Mouse (Mus musculus): Measurements from ENCODE around the gene Art4.

The Art4 gene

GRCm38 (mm10) chr6:136827116-136827515, 30.4 kb downstream of the Art4 start:
- DNase-seq (ENCODE audit: low spot score) = no peak

DNA sequence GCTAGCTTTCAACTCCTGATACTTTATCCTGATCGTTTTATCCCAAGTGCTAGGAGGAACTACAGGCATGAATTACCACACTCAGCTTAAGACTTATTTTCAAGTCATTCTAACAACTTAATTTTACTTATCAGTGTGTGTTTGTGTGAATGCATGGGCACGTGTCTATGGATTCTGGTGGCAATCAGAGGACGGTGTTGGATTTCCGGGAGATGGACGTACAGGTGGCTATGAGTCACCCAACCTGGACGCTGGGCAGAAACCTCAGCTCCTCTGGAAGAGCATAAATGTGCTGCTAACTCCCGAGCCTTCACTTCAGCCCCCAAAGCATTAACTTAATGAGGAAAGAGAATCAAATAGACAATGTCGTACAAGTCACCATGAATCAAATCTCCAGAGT, 32.5 kb downstream of the Art4 start:
- DNase-seq (ENCODE audit: low spot score) = no peak

DNA sequence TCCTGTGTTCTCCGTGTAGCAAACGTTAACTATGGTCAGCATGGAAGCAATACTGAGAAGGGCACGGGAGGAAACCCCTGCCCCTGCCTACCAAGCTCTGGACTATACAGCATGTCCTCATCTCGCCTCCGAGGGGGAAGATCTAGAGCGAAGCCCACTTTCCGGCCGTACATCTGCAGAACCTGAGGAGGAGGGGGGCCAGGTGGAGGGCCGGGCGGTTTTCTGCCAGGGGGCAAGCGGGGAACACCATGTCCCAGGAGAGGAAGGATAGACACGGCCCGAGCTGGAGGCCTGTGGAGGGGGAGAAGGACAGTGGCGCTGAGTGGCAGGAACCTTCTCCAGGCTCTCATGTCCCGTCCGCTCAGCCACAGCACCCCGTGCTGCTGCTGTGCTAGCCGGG, 36.4 kb downstream of the Art4 start:
- DNase-seq (ENCODE audit: low spot score) = no peak

GRCm38 (mm10) chr6:136820381-136820780, 37.2 kb downstream of the Art4 start:
- no peak for DNase-seq (ENCODE audit: low spot score)

DNA sequence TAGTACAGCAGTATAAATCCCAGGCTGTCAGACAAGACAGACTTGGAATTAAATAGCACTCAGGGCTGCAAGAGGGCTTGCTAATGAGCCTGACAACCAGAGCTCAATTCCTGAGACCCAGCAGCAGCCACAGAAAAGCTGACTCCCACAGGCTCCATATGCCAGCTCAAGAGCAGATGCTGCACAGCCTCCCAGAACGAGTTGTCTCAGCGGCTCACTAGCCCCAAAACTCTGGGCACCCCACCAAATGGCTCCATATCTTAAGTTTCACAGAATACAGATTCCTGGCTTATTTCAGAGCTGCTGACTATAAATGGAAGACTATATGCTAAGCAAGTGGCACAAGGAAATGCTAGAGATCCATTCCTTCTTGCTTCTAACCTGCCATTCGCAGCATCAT, 40.0 kb downstream of the Art4 start:
- DNase-seq (ENCODE audit: low spot score) = no peak

DNA sequence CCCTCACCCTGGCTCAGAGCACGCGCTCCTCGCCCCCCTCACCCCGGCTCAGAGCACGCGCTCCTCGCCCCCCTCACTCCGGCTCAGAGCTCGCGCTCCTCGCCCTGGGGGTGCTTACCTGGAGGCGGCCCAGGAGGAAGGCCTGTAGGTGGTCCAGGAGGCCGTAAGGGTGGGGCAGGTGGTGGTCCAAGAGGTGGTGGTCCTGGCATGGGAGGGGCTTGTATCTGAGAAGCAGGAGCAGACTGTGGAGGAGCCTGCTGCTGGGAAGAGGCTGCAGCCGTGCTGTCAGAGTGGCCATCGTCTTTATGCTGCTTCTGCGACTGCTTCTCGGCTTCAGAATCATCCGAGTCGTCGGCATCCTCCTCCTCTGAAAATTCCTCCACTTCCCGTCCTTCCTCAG, 40.7 kb downstream of the Art4 start:
- no peak for DNase-seq (ENCODE audit: low spot score)

- DNase-seq (ENCODE audit: low spot score) = no peak
These were observed 42.2 kb downstream of the Art4 start for GRCm38 (mm10) chr6:136815381-136815780.

DNA sequence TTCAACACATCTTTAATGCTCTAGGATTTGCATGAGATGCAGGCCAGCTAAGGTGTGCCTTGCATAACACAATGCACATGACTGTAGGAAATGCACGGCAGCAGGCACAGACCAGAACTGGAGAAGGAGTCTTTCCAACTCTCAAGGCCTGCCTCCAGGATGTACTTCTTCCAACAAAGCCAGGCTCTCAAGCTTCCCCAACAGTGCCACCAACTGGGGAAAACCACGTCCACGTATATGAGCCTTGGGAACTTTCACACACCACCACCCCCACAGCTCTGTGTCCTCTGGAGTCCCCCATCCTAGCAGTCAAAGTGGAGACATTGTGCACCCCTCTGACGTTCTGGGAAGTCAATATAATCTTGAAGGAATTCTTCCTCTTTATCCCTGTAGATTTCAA, 44.4 kb downstream of the Art4 start:
- DNase-seq (ENCODE audit: low spot score) = no peak

DNA sequence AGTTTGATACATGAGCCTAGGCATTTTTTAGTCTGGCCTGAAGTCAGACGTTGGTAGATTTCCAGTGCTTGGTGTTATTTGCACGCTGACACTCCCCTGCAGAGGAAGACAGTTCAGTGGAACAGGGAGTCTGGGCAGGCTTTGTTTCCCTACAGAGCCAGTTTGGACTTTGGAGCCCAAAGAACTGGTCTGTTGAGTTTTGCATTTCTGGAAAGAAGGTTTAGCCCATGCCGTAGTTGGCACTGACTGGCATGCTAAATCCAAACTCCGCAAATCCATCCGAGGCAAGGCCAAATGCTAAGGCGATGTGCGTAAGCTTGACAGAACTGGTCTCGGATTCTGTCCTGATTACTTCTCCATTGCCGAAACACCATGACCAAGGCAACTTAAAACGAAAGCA, 46.3 kb downstream of the Art4 start:
- DNase-seq (ENCODE audit: low spot score) = no peak

DNA sequence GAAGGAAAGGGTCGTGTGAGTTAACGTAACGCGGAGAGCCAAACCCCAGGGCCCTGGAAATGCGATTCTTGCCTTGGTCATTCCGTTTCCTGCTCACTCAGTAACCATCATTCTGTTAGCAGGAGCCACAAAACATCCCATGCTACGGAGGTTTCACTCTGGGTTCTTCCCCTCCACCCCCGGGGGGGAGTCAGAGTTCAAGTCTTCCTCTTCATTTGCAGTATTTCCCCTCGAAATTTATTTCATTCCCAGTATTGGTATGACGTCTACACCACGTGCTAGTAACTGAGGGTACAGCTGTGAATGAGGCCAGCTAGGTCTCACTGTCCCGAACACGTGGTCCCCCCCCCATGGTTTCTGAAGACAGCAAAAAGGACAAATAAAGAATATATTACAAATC, 47.9 kb downstream of the Art4 start:
- DNase-seq (ENCODE audit: low spot score) = no peak

- DNase-seq (ENCODE audit: low spot score) = peak; percentile 70
These were observed 48.5 kb downstream of the Art4 start for GRCm38 (mm10) chr6:136809077-136809476.

DNA sequence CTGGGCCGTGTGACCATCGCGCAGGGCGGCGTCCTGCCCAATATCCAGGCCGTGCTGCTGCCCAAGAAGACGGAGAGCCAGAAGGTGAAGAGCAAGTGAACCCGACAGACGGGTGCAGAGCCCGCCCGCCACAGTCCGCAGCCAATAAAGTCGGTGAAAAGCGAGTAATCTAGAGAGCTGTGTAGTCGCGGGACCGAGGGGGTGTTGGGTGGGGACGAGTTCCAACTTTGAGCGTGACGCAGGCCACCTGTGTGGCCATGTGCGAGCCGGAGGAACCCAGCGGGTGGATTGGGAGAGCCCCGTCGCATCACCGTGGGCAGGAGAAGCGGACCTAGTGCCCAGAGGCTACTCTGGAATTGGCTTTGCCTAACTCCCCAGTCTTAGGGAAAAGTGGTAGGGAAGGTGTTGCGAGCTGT, 48.9 kb downstream of the Art4 start:
- no peak for DNase-seq (ENCODE audit: low spot score)

DNA sequence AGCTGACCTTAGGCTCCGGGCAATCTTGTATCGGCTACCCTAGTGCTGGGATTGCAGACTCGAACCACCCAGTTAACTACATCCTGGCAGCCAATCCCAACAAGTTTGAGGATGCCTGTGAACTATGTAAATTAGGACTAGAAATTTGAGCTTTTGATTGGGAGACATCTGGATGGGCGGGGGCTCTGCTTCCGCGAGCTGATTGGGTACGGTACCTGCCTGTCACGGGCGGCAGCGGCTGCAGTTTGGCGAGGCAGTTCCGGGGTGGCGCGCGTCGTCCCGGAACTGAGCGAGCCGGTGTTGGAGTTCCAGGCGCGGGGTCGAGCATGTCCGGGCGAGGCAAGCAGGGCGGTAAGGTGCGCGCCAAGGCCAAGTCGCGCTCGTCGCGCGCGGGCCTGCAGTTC, 49.5 kb downstream of the Art4 start, which contains the start of gene H2afj:
Gene H2afj (plus strand): TSS at position 231 of the 404 bp plus-strand sequence.
- DNase-seq (ENCODE audit: low spot score) = peak; percentile 98

- DNase-seq (ENCODE audit: low spot score) = peak; percentile 58
These were observed 50.0 kb downstream of the Art4 start for GRCm38 (mm10) chr6:136807395-136808013.

DNA sequence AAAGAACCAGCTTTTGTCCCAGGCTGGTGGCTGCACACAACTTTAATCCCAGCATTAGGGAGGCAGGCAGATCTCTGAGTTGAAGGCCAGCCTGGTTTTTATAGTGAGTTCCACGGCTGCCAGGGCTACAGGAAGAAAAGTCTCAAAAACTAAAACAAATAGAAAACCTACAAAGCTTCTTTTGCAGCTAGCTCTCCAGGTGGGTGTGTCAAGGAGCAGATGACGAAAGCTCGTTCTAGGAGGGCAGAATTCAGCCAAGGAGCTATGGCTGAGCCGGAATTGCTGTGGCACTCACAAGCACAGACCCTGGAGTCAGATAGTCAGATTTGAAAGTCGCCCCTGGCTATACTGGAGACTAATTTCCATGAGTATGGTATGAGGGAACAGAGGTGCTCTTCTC, 50.7 kb downstream of the Art4 start:
- DNase-seq (ENCODE audit: low spot score) = no peak

- no peak for DNase-seq (ENCODE audit: low spot score)
These were observed 52.1 kb downstream of the Art4 start for GRCm38 (mm10) chr6:136805409-136805775.

DNA sequence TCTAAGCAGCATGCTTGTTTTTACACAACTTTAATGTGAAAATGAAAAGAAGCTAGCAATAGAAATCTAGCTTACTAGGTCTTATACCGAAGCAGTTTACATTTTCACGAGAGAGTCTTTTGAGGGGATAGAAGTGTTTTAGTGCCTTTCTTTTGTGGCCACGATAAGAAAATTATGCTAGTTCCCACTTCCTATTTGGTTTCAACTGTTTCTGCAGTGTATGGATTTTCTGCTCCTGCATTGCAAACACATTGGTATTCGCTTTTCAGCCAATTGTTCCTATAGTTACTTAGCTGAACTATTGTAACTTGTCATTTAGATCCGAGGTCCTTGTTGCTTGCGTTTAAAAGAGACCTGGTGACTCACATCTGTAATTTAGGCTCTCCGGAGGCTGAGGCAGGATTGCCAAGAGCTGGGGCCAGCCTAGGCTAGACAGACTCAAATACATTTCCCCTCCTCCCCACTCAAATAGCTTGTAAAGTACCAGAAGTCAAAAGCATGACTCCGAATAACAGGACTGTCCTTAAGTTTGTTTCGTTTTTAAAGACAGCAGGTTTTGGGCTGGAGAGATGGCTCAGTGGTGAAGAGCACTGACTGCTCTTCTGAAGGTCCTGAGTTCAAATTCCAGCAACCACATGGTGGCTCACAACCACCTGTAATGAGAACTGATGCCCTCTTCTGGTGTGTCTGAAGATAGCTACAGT, 52.7 kb downstream of the Art4 start:
- DNase-seq (ENCODE audit: low spot score) = no peak

DNA sequence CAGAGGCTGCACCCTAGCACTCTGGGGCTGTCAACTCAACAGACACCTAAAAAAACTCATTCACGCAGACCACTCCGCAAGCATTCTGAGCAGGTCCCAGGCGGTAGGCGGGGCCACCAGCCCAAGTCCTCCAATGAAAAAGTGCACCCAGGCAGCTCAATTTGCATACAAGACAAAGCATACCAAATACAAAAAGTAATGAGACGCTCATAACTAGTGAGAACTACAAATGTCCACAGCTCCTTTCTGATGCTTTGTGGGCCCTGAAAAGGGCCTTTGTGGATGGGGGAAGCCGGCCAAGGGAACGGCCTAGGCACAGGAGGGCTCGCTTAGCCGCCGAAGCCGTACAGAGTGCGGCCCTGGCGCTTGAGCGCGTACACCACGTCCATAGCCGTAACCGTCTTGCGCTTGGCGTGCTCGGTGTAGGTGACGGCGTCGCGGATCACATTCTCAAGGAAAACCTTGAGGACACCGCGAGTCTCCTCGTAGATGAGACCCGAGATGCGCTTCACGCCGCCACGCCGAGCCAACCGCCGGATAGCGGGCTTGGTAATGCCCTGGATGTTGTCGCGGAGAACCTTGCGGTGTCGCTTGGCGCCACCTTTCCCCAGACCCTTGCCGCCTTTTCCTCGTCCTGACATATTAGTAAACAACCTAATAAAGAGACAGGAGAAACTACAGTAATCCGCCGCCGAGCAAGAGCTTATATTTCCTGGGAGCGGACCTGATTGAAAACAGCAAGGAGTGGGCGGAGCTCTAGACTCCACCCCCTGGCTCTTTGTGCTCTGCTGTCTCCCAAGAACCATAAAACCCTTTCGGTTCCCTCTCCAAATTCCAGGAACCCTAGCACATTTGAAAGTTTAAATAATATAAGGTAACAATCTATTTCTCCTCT, 53.5 kb downstream of the Art4 start, which contains the start of gene Hist4h4:
Gene Hist4h4 (minus strand): TSS at position 677 of the 895 bp plus-strand sequence.
- DNase-seq (ENCODE audit: low spot score) = peak; percentile 93

GRCm38 (mm10) chr6:136803093-136803738, 54.3 kb downstream of the Art4 start:
- no peak for DNase-seq (ENCODE audit: low spot score)

DNA sequence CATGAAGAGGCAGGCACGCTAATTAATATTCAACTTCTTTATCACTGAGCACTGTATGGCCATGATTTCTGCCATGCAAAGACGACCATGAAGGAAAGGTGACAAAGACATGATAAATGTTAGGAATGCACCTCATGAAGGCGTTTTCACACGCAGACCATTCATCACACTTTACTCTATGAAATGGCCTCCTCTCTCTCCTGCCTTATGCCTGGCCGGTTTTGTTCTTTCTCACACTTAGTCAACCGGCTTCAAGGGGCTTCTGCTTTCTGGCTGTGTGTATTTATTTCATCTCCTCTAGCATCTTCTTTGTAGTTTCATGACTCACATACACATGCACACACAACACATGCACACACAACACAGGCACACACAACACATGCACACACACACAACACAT, 56.3 kb downstream of the Art4 start:
- no peak for DNase-seq (ENCODE audit: low spot score)

DNA sequence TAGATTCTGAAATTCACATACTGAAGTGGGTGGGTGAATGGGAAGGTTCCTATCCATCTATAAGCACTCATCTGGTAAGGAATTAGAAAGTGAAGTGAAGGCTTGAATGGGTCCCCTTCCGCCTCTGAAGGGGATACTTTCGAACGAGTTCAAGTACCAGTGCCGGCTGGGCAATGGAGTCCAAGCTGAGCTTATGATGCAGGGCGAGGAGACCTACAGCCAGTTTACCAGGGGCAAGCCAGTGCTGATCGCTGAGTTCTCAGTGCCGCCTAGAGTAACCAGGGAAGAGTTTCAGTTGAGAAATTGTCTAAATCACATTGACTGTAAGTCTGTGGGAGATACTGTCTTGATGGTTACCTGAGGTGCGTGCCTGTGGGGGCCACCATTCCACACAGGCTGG, 56.8 kb downstream of the Art4 start:
- no peak for DNase-seq (ENCODE audit: low spot score)

All from yolk sac, embryonic 10.5 days (tissue).